Mouse (Mus musculus) gastrocnemius, postnatal 25 days (tissue): ENCODE data around the gene 1700029I15Rik. TPM values are rescaled to one million over a fixed set of nuclear protein-coding genes. Genes with fewer than 3 reads are reported as not detected.
A peak's percentile ranks its signal among the peaks of the same experiment; 100 is the strongest.

ENCODE experiments used
- DNase-seq: peaks from one replicate; pipeline ENCODE4 v3.0.0; 2022
- total RNA-seq, 2 experiments: library from RNA; stranded (reverse); gene quantifications; 1 replicate in 1 of 2; 2 replicates in 1 of 2; pipeline ENCODE4 v1.2.3; 2021

Gene 1700029I15Rik
- total RNA-seq, 2 experiments from 2014 or later, result 0.87 to 1.0 TPM

DNA sequence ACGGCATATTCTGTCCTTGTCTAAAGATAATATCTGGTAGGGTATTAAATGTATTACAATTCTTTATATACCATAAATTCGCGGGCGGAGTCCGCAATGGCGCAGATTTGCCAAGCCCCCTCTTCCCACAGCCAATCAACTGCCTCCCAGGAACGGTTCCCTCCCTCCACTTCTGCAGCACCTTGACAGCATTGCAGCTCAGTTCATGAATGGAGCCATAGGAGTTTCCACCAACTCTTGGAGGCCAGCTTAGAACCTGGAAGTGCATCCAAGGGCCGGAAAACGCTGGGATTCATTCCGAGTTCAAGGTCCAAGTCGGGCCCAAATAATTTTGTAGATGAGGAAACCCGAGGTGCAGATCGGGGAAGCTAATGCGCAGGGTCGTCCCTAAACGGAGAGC is 7.8 kb upstream of the 1700029I15Rik start, which contains the start of the genes Pex16 and Large2:
TSS of gene Pex16 (plus strand) at position 163 of the 400 bp plus-strand sequence.
TSS of gene Large2 (minus strand) at position 356 of the 400 bp plus-strand sequence.
- DNase-seq, result no peak

DNA sequence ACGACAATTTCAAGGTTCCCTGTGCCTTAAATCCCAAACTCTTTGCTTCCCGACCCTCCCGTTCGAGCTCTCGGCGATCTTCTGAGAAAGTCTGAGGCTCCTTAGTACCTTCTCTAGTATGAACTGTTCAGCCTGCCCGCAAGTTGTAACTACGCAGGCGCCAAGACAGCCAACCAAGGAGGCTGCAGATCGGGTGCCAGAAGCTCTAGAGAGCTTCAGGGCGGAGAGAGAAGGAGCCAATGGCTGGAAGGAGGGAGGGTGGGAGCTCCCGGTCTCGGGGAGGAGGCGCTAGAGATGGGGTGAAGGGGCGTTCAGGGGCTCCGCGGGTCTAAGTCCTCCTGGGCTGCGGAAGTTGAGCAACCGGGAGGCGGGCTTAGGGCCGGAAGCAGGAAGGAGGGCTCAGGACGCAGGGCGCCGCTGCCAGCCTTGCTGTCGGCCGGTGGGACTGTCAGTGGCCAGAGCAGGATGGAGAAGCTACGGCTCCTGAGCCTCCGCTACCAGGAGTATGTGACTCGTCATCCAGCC is 7.2 kb upstream of the 1700029I15Rik start:
- peak; percentile 98 for DNase-seq

DNA sequence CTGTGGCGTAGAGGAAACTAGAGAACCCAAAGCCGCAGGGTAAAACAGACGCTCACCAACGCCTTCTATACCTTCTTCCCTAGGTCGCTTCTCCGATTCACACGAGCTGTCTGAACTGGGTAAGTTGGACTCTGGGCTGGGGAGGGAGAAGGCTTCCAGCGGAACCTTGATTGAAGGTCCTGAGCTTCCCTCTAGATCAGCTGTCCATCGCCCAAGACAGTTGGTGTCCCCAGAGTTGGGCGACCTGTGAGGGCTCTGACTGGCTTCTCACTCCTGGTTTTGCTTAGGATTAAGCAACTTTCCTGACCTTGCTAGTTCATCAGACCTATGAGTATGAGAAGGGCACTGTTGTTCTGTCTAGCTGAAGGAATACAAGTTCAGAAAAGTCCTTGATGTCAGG is 6.5 kb upstream of the 1700029I15Rik start:
- no peak for DNase-seq

DNA sequence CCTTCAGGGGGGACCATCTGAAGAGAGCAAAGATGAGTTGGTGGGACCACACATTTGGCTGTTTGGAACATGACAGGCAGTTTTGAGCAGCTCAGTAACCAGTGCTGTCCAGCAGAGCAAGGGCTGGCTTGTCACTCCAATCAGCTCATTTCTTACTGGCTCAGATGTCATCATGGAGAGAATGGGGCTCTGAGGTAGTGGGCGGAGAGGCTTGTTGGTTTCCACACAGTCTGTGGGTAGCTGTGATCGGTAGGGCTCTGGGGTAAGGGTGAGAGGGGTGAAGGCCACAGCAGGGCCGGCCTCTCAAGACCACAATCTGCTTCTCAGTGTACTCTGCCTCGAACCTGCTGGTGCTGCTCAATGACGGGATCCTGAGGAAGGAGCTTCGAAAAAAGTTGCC is 6.0 kb upstream of the 1700029I15Rik start:
- DNase-seq, result no peak

DNA sequence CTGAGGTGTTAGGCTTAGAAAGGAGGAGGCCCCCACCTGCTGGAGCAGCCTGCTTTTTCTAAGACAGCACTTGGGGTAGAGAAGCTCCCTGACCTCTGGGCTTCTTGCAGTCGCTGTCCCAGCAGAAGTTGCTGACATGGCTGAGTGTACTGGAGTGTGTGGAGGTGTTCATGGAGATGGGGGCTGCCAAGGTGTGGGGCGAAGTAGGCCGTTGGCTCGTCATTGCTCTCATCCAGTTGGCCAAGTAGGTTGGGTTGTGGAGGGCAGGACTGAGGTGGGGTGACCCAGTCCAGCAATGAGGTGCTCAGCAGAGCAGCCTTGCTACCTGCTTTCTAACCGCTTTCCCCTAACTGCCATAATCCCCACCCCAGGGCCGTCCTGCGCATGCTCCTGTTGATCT is 5.0 kb upstream of the 1700029I15Rik start:
- no peak for DNase-seq

DNA sequence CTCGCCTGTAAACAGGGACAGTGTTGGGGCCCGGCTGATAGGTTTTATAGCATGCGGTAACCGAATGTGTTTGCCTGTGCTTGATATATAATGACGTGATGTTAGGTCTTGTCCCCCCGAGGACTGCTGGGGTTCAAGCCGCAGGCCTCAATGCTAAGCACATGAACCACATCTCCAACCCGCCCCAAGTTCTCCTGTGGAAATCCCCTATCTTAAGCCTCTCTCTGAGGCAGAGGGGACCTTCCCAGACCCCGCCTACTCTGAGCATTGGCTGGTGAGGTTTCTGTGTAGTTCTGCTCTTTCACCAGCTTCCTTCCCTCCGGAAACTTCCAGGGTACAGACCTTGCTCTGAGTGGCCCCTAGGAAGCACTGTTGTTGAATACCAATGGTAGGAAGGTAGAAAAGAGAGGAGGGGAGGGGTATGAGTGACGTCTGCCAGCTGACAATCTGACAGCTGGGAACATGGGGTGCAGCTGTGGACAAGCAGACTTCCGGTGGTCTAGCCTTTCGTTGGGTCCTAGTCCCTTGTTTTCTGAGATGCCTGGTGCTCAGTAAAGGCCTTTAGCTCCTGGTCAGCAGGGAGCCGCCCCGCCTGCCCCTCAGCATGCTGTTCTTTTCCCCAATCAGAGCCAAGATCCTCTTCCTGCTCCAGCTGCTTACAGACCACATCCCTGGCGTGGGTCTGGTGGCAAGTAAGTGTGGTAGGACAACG is 2.4 kb upstream of the 1700029I15Rik start:
- no peak for DNase-seq

DNA sequence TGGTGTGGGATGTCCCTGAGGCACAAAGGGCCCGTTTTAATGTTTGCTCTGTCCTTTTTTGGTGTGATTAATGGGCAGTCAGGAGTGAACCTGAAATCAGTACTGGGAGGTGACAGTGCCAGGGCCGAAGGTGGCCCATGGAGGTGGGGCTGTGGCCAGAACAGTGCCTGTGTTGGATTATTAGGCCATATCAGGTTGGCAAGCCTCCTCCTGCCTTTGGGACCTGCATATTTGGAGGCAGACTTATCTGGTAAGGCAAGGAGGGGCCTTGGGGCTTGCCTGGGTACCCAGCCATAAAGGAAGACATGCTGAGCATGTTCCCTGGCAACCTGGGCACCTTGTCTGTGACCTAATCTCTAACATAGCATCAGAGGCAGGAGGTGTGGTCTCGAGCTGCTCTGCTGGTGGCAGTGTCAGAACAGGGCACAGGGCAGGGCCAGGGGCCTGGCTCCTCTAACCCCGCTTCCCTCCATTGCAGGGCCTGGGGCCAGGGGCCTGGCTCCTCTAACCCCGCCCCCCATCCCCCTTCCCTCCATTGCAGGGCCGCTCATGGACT is 1.8 kb upstream of the 1700029I15Rik start:
- DNase-seq, result no peak

DNA sequence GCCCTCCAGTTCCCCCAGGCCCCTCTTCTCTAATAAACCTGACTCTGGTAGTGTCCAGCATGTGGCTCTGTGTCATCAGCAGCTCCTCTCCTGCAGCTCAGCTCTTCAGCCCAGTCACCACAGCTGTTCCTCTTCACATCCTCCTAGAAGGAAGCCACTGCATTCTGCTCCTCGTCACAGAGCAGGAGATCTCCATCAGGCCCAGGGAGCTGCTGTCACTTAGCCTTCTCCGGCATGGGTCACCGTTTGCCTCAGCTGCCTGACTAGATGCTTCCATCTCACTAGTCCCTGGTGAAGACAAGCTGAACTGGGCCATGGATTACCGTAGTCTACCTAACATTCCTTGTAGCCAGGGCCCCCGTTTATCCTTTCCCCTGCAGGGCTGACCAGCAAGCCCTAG is 1.2 kb upstream of the 1700029I15Rik start:
- no peak for DNase-seq

DNA sequence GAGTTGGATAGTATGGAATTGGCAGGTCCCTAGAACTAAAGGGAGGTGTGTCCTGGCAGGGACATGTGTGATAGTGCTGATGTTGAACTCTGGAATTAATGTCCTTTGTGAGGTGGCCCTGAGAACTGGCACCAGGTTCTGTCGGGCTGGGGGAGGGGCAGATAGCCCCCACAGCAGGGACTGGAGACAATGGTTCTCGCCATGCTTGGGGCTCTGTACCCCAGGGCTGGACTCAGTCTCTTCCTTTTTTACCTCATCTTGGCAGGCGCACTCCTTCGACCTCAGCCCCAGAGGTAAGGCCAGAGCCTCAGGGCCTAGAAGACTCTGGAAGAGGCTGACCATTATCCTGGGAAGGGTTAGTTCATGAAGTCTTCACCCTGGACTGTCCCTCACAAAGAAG is 421 bp downstream of the 1700029I15Rik start:
- DNase-seq, result no peak

DNA sequence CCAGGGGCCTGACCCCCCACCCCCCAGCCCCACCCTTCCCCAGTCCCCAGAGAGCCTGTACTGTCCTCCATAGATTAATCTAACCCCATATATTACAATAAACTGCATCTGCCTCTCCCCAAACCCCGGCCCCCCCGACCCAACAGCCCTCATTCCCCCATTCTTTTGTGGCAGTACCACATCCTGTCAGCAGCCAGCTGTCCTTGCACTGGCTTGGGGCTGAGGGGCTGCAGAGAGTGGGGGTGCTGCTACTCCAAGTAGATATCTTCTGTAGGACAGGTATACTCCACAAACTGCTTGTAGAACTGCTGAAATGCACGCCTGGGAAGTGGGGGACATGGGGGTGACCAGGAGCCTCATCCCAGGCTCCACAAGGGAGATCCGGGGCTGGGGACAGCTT is 1.8 kb downstream of the 1700029I15Rik start:
- no peak for DNase-seq

DNA sequence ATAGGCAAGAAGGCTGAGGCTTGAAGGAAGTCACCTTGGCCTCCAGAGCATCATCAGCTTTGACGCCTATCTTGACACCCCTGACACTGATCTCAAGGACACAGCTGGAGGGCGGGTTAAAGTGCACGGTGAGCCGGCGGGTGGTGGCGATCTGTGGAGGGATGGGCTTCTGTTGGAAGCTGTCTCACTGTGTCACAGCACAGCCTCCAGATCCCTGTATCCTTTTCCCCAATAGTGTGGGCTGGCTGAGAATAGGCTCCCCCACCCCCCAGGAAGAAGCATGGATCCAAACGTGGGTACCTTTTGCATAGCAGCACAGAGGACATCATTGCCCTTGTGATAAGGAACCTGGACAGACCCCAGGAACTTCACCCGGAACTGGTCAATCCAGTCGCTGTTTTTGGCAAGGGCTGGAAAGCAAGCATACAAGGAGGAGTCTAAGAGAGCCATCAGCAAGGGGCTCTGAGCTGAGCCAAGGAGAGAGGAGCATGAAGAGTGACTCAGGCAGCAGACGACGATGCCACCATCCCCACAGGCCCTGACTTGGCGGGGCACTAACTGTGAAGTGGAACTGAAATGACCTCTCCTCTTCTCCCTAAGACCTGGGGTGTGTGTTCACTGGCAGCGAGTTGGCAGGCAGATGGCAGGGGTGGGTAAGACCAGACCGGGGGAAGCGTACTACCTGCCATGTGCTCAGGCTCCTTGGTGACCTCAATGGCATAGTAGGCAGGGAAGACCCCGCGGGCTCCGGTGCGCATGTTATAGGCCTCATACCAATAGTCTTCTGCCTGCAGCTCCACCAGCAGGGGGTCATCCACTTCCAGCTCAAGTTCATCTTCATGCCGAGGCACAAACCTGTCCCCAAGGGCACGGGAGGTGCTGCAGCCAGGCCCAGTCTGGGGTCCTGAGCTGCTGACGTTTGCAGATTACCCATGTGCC is 3.0 kb downstream of the 1700029I15Rik start:
- DNase-seq, result no peak

DNA sequence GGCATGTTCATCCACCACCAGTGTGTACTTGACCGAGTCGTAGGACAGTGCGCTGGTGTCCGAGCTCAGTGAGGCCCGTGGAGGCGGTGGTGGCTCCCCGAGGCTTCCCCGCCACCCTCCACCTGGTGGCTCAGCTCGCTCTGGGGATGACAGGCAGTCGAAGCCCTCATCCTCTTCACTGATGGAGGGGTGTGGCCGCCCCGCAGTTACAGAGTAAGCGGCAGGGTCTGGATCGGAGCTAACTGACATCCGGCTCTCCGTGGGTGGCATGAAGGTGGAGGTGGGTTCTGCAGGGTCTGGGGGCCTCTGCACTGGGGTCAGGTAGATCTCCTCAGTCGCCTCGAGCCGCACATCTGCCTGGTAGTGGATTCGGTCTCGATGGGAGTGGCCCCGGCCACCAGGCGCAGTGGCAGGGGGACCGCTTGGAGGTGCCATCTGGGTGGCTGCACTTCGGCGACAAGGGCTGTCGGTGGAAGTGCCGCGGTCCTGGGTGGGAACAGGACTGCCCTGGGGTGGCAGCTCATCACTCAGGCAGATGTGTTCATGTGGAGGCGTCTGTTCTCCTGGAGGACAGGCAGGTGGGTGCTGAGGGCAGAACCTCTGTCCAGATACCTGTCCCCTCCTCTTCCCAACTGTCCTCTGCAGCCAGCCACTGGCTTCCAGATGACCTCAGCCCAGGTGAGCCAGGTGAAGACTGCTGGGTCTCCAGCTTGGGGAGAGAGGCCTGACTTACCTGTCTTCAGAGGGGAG is 4.7 kb downstream of the 1700029I15Rik start:
- DNase-seq, result no peak

DNA sequence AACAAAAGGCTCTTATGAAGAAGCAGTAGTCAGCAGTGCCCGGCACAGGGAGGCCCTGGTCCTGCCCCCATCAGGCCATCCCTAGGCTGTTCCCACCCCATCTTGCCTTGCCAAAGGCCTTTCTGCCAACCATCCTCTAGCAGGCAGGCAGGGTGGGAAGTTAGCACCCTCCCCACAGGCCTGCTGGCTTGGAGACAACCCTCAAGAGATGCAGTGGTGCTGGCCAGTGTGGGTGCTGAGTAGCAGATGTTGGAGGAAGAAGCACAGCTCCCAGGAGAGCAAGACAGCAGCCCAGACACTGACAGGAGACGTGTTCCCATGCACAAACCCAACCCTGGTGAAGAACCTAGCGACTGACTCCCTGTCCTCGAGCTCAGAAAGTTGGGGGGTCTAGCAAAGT is 5.3 kb downstream of the 1700029I15Rik start:
- no peak for DNase-seq

DNA sequence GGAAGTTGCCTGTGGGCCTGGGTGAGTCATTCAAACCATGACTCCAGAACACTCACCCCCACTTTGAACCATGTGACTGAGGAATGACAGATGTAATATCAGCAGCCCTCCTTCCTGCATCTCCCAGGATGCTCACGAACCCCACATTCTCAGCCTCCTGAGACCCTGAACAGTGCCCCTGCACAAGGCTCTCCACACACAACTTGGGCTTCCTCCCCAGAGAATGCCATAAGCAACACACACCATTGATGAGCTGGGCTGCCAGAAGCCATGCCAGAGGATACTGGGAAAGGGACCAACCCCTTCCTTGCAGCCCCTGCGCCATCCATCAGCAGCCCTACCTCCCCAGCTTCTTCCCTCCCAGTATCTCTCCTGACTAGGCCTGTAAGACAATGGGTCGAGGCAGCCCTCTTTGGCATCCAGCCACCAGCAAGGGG is 5.8 kb downstream of the 1700029I15Rik start:
- no peak for DNase-seq

DNA sequence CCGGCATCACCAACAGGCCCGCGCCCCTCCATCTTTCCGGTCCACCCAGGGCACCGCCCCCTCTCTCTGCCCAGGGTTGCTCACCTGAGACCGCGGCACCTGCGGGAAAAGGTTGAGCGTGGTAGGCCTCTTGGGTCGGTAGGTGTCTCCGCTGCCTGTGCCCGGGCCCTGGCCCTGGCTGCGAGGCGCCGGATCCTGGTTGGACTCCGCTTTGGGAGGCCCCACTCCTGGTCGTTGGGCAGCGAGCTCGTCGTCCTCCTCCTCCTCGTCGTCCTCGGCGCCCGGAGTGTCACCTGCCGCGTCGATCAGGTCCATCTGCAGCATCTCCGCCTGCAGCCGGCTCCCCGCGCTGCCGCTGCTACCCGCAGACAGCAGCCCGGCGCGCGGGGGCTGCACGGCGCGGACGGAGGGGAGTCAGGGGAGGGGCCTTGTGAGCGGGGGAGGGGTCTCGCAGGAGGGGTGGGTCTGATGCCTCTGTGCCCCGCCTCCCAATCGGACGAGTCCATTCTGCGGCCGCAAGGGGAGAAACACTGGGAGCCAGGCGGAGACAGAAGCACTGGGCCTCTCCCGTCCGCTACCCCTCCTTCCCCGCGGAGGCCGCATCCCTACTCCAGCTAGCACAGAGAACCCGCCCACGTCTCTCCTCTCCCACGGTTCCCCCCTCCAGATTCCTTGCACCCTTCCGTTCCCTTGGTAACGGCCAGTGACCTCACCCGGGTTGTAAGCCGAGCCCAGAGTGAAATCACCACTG is 6.7 kb downstream of the 1700029I15Rik start:
- DNase-seq, result peak; percentile 78

DNA sequence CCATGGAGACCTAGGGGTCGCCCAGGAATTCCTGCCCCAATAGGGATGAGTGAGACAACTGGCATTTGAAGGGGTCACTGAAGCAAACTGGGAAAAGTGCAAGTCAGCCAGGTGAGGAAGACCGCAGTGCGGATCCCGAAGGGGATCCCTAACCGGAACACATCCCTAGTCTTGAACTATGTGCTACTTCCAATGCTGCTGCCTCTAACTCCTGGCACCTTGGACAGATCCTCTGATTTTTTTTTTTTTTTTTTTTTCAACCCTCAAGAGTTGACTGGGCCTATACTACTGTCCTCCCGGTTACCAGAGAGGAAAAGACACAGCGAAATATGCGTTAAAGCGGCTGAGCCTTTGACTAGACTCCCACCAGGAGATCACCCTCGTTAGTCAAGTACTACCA is 7.3 kb downstream of the 1700029I15Rik start:
- DNase-seq, result no peak

DNA sequence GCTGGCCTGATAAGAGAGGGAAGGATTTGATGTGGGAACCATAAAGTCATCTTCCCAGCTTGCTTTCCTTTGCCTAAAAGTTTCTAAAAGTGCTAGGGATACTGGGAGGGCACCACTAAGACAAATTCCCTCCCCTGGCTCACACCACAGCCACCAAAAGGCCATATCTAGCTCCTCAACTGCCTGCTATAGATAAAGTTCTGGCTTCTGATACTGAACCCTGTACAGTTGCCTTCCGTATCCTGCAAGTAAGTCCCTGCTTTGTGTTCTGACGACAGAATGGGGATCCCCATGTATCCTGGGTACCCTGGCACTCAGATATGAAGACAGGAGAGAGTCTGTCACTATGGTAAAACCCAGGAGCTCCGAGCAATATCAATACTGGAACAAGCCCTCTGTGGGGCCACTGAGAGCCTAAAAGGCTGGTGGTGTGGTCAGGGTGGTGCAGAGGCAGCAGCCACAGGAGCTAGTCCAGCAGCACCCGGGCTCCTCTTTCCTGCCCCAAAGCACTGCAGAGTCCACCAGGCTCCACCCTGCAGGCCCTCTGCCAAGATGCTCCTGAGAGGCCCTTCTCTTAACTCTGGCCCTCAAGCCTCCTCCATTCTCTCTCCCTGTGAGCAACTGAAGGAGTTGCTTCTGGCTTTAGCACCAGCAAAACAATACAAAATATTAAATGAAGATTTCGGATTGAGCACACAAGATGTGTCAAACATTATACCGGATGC is 8.0 kb downstream of the 1700029I15Rik start:
- DNase-seq, result no peak

DNA sequence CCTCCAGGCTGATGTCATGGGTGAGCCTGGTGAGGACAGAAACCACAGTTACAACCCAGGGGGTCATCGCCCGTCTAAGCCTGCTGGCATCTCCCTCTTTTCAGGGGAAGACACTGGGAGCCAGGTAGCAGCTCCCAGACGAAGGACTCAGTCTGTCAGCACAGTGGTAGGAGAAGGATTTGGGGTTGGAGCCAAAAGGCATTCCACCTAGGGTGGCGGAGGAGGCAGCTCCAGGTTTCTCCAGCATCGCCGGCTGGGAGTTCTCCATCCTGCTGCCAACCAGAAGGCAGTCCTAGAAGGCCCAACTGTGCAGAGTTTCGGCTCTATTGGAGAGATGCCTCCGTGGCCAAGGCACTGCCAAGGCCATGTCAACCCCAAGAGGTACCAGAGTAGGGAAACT is 8.8 kb downstream of the 1700029I15Rik start:
- DNase-seq, result no peak

DNA sequence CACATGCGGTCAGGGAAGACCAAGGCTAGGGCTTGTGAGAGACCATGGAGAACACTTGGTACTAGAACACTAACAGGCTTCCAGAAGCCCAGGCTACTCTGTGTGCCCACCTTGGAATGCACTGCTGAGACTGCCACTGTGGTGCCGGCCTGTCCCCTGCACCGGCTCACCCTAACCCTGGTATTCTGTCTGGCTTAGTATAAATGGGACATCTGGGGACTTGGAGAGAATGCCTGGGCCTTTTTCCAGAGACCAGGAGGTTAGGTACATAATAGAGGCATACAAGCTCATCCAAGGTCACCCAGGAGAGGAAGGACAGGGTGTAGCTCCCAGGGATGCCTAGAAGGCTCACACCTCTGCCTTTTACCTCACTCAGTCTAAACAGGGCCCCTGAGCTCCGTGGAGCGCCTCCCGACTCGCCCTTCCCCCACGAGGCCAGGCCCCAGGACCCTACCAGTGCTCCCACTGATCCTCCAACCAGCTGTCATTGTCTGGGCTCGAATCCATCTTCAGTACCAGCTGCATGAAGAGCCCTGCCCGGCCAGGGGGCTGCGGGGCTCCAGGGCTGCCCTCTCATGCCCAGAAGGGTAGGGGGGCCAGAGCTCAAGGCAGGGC is 9.5 kb downstream of the 1700029I15Rik start:
- DNase-seq, result no peak
